Mouse (Mus musculus) olfactory bulb, adult 2 months (tissue): ENCODE data around the gene Stk19.

Experiments used
- CTCF ChIP-seq: fragments of 200-500 bp; IDR thresholded peaks from 2 replicates; pipeline ENCODE4 v1.5.1; 2012; ENCODE audit warnings: low read depth, mild to moderate bottlenecking, low read length, moderate library complexity; ENCODE audit not compliant: insufficient read depth
- POLR2A ChIP-seq: fragments of 200-500 bp; IDR thresholded peaks from 2 replicates; pipeline ENCODE4 v1.6.1; 2012; ENCODE audit warnings: mild to moderate bottlenecking, low read depth, low read length, moderate library complexity; ENCODE audit not compliant: insufficient read depth

DNA sequence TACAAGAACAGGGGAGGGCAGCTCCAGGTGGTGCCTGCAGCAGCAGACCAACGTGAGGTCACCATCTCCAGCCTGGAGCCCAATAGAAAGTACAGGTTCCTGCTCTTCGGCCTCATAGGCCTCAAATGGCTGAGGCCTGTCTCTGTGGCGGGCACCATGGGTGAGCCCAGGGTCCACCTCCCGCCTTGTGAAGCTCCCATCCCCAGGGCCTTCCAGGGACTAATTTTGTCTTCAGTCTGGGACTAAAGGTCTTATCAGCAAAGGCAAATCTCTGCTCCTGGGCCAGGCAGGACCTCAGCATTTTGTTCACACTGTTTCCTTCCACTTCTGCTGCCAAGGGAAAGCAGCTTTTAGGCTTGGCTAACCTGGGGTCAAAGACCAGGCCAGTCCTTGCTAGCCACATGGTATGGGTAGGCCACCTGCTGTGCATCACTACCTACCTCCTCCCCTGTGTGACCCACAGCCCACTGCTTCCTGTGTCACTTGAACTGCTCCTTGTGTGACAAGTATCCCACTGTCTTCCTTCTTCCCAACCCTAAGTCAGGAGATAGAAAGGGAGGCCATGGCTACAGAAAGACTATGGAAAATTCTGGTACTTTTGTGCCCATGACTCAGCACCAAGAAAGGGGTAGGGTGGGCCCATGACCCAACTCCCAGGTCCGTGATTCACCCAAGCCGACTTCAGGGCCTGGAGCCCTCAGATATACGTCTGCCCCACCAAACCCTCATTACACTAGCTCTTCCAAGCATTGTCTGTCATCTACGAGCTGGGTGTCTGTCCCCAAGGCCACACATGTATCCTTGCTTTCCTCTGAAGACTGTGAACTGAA is 40.2 kb downstream of the Stk19 start:
- TF ChIP-seq CTCF (no peak), POLR2A (no peak)
